Mouse (Mus musculus) urinary bladder, postnatal 25 days (tissue): Measurements from ENCODE around the gene Cox8b.

Experiments used
- DNase-seq: peaks from one replicate; pipeline ENCODE4 v3.0.0; 2022; ENCODE audit warnings: low spot score

Gene Cox8b

DNA sequence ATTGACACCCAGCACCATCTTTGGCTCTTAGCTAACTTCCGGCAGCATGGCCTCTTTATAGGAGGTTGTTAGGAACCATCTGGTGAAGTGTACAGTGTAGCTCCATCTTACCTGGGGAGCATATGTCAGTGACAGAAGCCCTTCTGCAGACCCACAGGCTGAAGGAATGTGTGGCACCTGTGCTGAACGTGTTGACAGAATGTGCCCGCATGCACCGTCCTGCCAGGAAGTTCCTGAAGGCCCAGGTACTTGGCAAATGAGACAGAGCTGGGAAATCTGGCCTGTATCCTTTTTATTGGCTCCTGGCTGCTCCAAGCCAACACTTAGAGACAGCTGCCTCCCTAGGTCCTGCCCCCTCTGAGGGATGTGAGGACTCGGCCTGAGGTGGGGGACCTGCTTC, 39.5 kb downstream of the Cox8b start:
- DNase-seq = no peak

DNA sequence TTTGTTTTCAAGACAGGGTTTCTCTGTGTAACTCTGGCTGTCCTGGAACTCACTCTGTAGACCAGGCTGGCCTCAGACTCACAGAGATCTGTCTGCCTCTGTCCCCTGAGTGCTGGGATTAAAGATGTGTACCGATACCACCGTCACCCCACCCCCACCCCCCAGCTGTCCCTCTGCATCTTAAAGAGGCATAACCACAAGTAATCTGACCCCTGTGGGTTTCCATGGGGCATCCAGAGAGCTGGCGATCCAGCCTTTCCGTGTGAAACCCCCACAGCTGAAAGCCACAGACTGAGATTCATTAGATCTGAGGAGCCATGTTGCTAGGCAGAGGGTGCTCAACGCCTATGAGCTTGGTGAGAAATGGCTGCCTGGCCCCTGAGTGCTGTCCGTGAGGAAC, 40.2 kb downstream of the Cox8b start:
- DNase-seq = no peak

DNA sequence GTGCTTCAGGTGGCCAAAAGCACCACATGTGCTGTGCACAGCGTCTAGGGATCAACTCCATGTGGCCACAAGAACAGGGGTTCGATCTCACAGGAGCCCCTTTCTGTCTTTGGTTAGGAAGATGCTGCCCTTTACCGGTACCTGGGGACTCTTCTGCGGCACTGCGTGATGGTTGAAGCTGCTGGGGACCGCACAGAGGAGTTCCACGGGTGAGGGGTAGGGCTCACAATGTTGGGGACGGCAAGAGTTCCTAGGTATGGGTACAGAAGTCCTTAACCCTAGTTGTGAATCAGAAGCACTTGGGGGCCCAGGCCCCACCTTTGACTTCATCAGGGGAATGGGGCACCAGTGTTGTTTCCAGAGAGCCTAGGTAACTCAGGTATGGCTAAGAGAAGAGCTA, 41.5 kb downstream of the Cox8b start:
- DNase-seq = no peak

DNA sequence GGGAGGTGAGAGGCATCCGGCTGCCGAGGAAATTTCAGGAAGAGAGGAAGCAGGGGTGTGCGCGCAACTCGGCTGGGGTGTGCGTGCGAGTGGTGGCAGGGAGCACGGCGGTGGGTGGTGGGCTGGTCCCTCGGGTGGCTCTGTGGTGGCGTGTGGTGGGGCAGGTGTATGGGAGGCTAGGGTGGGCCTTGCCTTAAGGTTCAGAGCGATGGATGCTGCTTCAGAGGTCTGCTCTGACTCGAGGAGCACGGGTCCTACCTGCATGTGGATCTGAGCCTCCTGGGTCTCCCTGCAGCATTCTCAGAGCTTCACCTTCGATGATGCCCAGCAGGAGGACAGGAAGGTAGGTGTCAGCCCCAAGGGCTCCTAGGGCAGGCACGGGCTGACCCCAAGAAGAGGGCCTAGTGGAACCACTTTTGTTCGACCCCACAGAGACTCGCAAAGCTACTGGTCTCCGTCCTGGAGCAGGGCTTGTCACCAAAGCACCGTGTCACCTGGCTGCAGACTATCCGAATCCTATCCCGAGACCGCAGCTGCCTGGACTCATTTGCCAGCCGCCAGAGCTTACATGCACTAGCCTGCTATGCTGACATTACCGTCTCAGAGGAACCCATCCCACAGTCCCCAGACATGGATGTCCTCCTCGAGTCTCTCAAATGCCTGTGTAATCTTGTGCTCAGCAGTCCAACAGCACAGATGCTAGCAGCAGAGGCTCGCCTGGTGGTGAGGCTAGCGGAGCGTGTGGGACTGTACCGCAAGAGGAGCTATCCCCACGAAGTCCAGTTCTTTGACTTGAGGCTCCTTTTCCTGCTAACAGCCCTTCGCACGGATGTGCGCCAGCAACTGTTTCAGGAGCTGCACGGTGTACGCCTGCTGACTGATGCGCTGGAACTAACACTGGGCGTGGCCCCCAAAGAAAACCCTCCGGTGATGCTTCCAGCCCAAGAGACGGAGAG, 42.4 kb downstream of the Cox8b start, which contains the start of gene Bet1l:
Gene Bet1l (minus strand): TSS at position 28 of the 956 bp plus-strand sequence.
- DNase-seq = no peak

DNA sequence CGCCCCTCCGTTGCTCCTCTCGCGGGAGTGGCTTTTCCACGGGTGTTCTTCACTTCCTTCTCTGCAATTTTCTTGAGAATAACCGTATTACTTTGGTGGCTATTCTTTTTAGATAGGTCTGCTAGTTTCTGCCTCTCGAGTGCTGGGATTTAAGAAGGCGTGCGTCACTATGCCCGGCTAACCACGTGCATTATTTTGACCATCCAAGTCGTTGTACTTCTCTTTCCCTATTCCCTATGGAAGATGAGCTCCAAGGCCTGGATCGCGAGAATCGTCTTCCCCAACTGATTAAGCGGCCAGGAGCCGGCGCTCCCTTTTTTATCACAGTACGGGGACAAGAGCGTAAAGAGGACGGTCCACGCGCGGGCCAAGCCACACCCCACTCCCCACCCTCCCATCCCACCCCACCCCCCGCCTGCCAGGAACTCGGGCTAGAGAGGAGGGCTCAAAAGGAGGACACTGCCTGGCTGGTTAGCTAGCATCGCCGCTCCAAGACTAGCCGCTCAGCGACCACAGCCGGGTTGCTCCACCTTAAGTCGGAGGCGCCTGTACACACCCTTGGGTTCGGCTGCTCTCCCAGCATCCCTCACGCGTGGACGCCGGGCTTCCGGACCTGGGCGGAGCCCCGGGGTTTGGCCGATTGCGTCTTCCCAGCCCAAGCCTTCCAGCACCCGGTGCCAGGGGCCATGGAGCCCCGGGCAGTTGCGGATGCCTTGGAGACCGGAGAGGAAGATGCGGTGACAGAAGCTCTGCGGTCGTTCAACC, 43.3 kb downstream of the Cox8b start, which contains the start of gene Ric8a:
Gene Ric8a (plus strand): TSS at position 173 of the 765 bp plus-strand sequence.
- peak; percentile 87 for DNase-seq

- DNase-seq = peak; percentile 68
Observed at GRCm38 (mm10) chr7:140855860-140856784, 44.1 kb downstream of the Cox8b start, which contains the start of gene Gm45785. Gm45785 (minus strand) TSS chr7:140856331.

GRCm38 (mm10) chr7:140855181-140855580, 45.1 kb downstream of the Cox8b start:
- no peak for DNase-seq

GRCm38 (mm10) chr7:140854483-140854882, 45.8 kb downstream of the Cox8b start:
- DNase-seq = no peak

GRCm38 (mm10) chr7:140853386-140853785, 46.9 kb downstream of the Cox8b start:
- no peak for DNase-seq

GRCm38 (mm10) chr7:140851916-140852315, 48.3 kb downstream of the Cox8b start:
- DNase-seq = no peak
